Mouse (Mus musculus) hindbrain, embryonic 12.5 days (tissue): ENCODE measurements at regions not wholly inside any gene's neighbourhood (a gene's known extent, or its start where the extent isn't known, plus 50 kb on each side); places are given as distances from the start of the nearest gene placed in this dataset.

Experiments used
- ATAC-seq: fragments of 200-750 bp; cut with Nextera tagmentation; 2 replicates; pipeline ENCODE4 v1.8.0; 2017; ENCODE audit warnings: moderate TSS enrichment; ENCODE audit not compliant: low FRiP score
- H3K27ac ChIP-seq: fragments of 300-500 bp; sonication (generic); 2 replicates; pipeline ENCODE4 v1.5.1; 2016; ENCODE audit warnings: mild to moderate bottlenecking
- H3K27me3 ChIP-seq: fragments of 300-500 bp; sonication (generic); 2 replicates; pipeline ENCODE4 v1.6.1; 2016; ENCODE audit warnings: mild to moderate bottlenecking
- H3K36me3 ChIP-seq: fragments of 300-500 bp; sonication (generic); 2 replicates; pipeline ENCODE4 v1.6.1; 2016; ENCODE audit warnings: mild to moderate bottlenecking
- H3K4me1 ChIP-seq: fragments of 300-500 bp; sonication (generic); 2 replicates; pipeline ENCODE4 v1.6.1; 2016
- H3K4me2 ChIP-seq: fragments of 300-500 bp; sonication (generic); replicated peaks from 2 replicates; pipeline ENCODE4 v1.6.1; 2016; ENCODE audit warnings: mild to moderate bottlenecking
- H3K4me3 ChIP-seq: fragments of 300-500 bp; sonication (generic); 2 replicates; pipeline ENCODE4 v1.5.1; 2016; ENCODE audit warnings: mild to moderate bottlenecking
- H3K9ac ChIP-seq: fragments of 300-500 bp; sonication (generic); 2 replicates; pipeline ENCODE4 v1.6.1; 2016; ENCODE audit warnings: mild to moderate bottlenecking, moderate library complexity
- H3K9me3 ChIP-seq: fragments of 300-500 bp; sonication (generic); replicated peaks from 2 replicates; pipeline ENCODE4 v1.6.1; 2016; ENCODE audit warnings: mild to moderate bottlenecking
- WGBS: fragments of 180-500 bp; shearing (Covaris S2); methylation state at CpG from one replicate; pipeline ENCODE4 v1.1.7; 2016; 5-methylcytosine and 5-hydroxymethylcytosine counted together

DNA sequence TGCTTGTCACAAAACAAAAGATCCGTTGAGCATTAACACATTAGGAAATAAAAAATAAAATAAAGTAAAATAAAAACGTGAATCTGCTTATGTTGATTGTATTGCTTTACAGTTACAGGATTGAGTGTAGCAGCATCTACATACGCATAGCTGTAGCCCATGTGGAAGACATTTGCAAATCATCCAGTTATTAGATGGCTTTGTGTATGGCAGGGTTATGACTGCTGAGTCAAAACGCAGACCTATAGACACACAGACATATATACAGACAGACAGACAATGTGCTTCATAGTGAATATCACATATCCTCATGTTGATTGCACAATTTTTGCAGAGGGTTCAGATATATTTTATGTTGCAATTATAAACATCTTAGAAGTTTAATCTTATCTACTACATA lies 64.5 kb downstream of the Gm11146 start:
- H3K4me3 ChIP-seq: 0 out of 2 replicates have a peak overlapping the region, but pooled peaks have one; percentile 17
- peak; percentile 68; the same call in 1 of the 2 replicates for ATAC-seq

GRCm38 (mm10) chr16:77536746-77537145 lies 65.1 kb downstream of the Gm11146 start:
- peak; percentile 91 for ATAC-seq
- H3K27me3 ChIP-seq: no peaks in the 10 kb centered on the region
- peaks cover 13% of the 10 kb centered on the region for H3K4me1 ChIP-seq
- H3K9me3 ChIP-seq: no peaks in the 10 kb centered on the region
- peak overlapping the region; percentile 17; the same call in 1 of the 2 replicates for H3K4me3 ChIP-seq
- H3K9ac ChIP-seq: peak overlapping the region; percentile 41; the same call in 1 of the 2 replicates
- H3K36me3 ChIP-seq: no peaks in the 10 kb centered on the region
- H3K4me2 ChIP-seq: peak overlapping the region; percentile 47
- 35% methylated on average over 10 of the region's 10 CpGs for WGBS
- H3K27ac ChIP-seq: peak overlapping the region; percentile 95

More for the DNA sequence above, 64.5 kb downstream of the Gm11146 start:
- no peaks in the 10 kb centered on the region for H3K36me3 ChIP-seq
- WGBS: 67% methylated on average over 4 of the region's 4 CpGs
- H3K9me3 ChIP-seq: no peaks in the 10 kb centered on the region
- H3K9ac ChIP-seq: no peak overlapping the region
- H3K27ac ChIP-seq: peak overlapping the region; percentile 95
- peaks cover 13% of the 10 kb centered on the region for H3K4me1 ChIP-seq
- H3K27me3 ChIP-seq: no peaks in the 10 kb centered on the region
- H3K4me2 ChIP-seq: peak overlapping the region; percentile 47

DNA sequence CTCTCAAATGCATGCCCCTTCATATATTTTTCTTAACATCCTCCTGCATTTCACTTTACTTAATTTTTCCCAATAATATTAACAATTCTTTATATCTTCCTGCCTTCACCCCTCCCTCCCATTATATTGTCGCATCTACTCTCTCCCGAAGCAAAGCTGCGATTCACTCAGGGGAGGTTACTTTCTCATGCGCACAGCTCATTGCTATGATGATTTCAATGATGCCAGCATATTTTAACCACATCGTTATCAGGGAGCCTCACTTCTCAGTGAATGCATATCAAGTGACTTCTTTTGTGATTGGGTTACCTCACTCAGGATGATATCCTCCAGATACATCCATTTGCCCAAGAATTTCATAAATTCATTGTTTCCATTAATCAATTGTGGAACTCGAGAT lies 65.6 kb downstream of the Gm11146 start:
- Histone ChIP-seq H3K9ac (peak overlapping the region; percentile 41; the same call in 1 of the 2 replicates), H3K4me1 (peaks cover 13% of the 10 kb centered on the region), H3K4me2 (peak overlapping the region; percentile 47), H3K9me3 (no peaks in the 10 kb centered on the region), H3K36me3 (no peaks in the 10 kb centered on the region), H3K27me3 (no peaks in the 10 kb centered on the region), H3K4me3 (0 out of 2 replicates have a peak overlapping the region, but pooled peaks have one; percentile 17), H3K27ac (peak overlapping the region; percentile 95)
- ATAC-seq: peak; percentile 82
- 44% methylated on average over 6 of the region's 6 CpGs for WGBS

- ATAC-seq: no peak
- Histone ChIP-seq H3K9ac (no peak overlapping the region), H3K36me3 (0 out of 2 replicates have a peak, but pooled peaks cover 2% of the 10 kb centered on the region), H3K27me3 (no peaks in the 10 kb centered on the region), H3K4me2 (no peak overlapping the region), H3K9me3 (peaks cover 6% of the 10 kb centered on the region; the same call in 1 of the 2 replicates), H3K4me1 (peaks cover 13% of the 10 kb centered on the region), H3K4me3 (no peak overlapping the region), H3K27ac (peak overlapping the region; percentile 95)
- 80% methylated on average over 2 of the region's 3 CpGs for WGBS
These were observed 66.9 kb downstream of the Gm11146 start for GRCm38 (mm10) chr16:77535021-77535420.

DNA sequence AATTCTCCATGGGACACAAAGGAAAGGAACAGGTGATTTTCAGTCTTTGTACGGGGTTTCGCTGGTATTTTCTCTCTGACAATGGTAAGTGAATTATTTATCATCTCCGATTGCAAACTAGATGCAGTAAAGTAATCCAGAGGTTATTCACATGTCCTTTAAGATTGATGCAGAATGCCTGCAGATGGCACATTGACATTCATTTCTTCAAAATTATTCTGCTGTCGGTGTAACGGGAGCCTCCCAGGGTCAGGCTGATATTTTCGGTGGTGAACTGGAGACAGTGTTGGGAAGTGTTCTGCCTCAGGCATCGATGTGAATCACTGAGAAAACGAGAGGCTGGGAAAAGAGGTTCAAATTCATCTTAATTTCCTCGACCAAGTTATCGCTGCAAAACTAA lies 70.3 kb downstream of the Gm11146 start:
- Histone ChIP-seq H3K9ac (no peak overlapping the region), H3K36me3 (0 out of 2 replicates have a peak, but pooled peaks cover 4% of the 10 kb centered on the region), H3K27me3 (no peaks in the 10 kb centered on the region), H3K9me3 (peaks cover 6% of the 10 kb centered on the region; the same call in 1 of the 2 replicates), H3K4me2 (peak overlapping the region; percentile 4; the same call in 1 of the 2 replicates), H3K4me3 (no peak overlapping the region), H3K27ac (peak overlapping the region; percentile 68), H3K4me1 (peaks cover 5% of the 10 kb centered on the region)
- 0 out of 2 replicates have a peak, but pooled peaks have one; percentile 42 for ATAC-seq
- 59% methylated on average over 10 of the region's 10 CpGs for WGBS

DNA sequence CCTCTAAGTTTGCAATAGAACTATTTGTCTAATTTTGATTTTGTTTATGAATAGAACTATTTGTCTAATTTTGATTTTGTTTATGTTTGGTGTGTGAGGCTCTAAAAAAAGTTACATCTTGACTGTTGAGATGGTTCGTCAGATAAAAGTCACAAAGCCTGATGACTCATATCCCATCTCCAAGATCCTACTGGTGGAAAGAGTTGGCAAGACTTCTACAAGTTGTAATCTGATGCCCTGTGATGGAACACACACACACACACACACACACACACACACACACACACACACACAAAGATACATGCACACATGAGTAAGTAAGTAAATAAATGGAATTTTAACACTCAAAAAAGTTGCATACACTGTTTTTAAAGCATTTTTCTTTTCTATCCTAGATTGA lies 73.9 kb downstream of the Gm11146 start:
- H3K4me1 ChIP-seq: no peaks in the 10 kb centered on the region
- peaks cover 6% of the 10 kb centered on the region; the same call in 1 of the 2 replicates for H3K9me3 ChIP-seq
- H3K36me3 ChIP-seq: 0 out of 2 replicates have a peak, but pooled peaks cover 4% of the 10 kb centered on the region
- no peak for ATAC-seq
- H3K27me3 ChIP-seq: no peaks in the 10 kb centered on the region
- 88% methylated on average over 1 of the region's 1 CpGs for WGBS
- no peak overlapping the region for H3K9ac ChIP-seq
- H3K4me2 ChIP-seq: no peak overlapping the region
- H3K4me3 ChIP-seq: no peak overlapping the region
- no peak overlapping the region for H3K27ac ChIP-seq

GRCm38 (mm10) chr16:77514606-77515005 lies 87.3 kb downstream of the Gm11146 start:
- H3K4me3 ChIP-seq: no peak overlapping the region
- H3K27ac ChIP-seq: no peak overlapping the region
- H3K36me3 ChIP-seq: no peaks in the 10 kb centered on the region
- no peak overlapping the region for H3K4me2 ChIP-seq
- peak; percentile 32; the same call in 1 of the 2 replicates for ATAC-seq
- H3K27me3 ChIP-seq: no peaks in the 10 kb centered on the region
- WGBS: 53% methylated on average over 3 of the region's 3 CpGs
- H3K9me3 ChIP-seq: no peaks in the 10 kb centered on the region
- H3K4me1 ChIP-seq: peaks cover 3% of the 10 kb centered on the region; the same call in 1 of the 2 replicates
- no peak overlapping the region for H3K9ac ChIP-seq

DNA sequence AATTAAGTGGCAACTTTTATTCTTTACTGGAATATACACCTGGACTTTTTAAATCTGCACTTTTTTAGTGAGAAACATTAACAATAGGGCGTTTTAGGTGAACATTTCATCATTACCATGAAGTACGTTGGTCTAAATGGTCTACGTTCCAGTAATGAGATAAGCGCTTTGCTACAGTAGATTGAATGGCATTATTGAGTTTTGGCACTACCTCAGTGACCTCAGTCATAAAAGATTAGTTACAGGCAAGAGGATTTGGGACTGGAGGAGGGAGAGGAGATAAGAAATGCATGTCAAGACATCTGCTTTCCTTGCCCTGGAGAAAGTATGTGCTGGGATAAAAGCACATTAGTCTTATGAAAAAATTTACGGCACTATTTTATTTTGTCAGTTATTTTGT lies 98.3 kb downstream of the Gm11146 start:
- Histone ChIP-seq H3K4me3 (no peak overlapping the region), H3K4me2 (peak overlapping the region; percentile 25; the same call in 1 of the 2 replicates), H3K9ac (no peak overlapping the region), H3K4me1 (peaks cover 15% of the 10 kb centered on the region; the same call in 1 of the 2 replicates), H3K27ac (no peak overlapping the region), H3K9me3 (no peaks in the 10 kb centered on the region), H3K36me3 (no peaks in the 10 kb centered on the region), H3K27me3 (no peaks in the 10 kb centered on the region)
- no peak for ATAC-seq
- WGBS: 65% methylated on average over 5 of the region's 5 CpGs

DNA sequence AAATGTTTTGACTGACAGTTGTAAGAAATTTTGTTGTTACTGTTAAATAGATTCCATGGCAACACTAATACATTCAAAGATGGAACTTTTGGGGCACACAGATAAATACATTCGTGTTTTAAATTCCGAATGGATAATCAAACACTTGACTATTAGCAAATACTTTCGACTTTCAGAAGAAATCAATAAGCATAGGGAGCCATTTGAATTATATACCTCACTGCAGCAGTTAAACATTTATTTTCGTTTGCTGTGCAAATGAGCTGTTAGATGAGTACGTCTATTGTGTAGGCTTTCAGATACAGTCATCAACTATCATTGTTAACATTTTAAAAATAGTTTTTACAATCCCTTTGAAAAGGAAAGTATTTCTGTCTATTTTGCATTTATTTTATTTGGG lies 99.0 kb downstream of the Gm11146 start:
- no peak for ATAC-seq
- H3K9me3 ChIP-seq: no peaks in the 10 kb centered on the region
- H3K4me3 ChIP-seq: no peak overlapping the region
- H3K4me2 ChIP-seq: peak overlapping the region; percentile 32
- no peak overlapping the region for H3K27ac ChIP-seq
- H3K4me1 ChIP-seq: peaks cover 15% of the 10 kb centered on the region; the same call in 1 of the 2 replicates
- no peaks in the 10 kb centered on the region for H3K36me3 ChIP-seq
- H3K9ac ChIP-seq: no peak overlapping the region
- H3K27me3 ChIP-seq: no peaks in the 10 kb centered on the region
- 78% methylated on average over 5 of the region's 5 CpGs for WGBS

- no peak overlapping the region for H3K27ac ChIP-seq
- peak overlapping the region; percentile 19 for H3K4me3 ChIP-seq
- H3K9ac ChIP-seq: no peak overlapping the region
- H3K27me3 ChIP-seq: no peaks in the 10 kb centered on the region
- peaks cover 15% of the 10 kb centered on the region; the same call in 1 of the 2 replicates for H3K4me1 ChIP-seq
- ATAC-seq: no peak
- H3K36me3 ChIP-seq: no peaks in the 10 kb centered on the region
- no peaks in the 10 kb centered on the region for H3K9me3 ChIP-seq
- H3K4me2 ChIP-seq: peak overlapping the region; percentile 46
- WGBS: 79% methylated on average over 3 of the region's 3 CpGs
These were observed 99.9 kb downstream of the Gm11146 start for GRCm38 (mm10) chr16:77502026-77502425.

DNA sequence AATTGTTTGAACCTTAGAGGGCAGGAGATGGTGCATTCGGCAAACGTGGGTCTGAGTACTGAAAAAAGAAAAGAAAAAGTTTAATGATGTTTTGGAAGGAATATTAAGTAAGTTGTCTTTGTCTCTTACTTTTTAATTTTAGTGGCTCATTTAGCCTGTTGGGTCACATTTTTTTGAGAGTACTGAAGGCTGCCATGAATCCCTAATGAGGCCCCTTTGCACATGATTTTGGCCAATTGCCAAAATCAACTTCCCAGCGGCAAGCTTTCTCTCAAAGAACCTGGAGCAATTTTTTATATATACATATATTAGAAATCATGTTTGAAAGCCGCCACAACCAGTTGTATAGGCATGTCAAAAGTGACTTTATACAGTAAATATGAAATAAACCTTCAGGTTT lies 100.9 kb downstream of the Gm11146 start:
- no peak for ATAC-seq
- WGBS: 20% methylated on average over 4 of the region's 4 CpGs
- Histone ChIP-seq H3K9ac (peak overlapping the region; percentile 49; the same call in 1 of the 2 replicates), H3K27me3 (no peaks in the 10 kb centered on the region), H3K27ac (peak overlapping the region; percentile 84), H3K36me3 (no peaks in the 10 kb centered on the region), H3K4me3 (peak overlapping the region; percentile 25), H3K4me1 (peaks cover 15% of the 10 kb centered on the region; the same call in 1 of the 2 replicates), H3K9me3 (no peaks in the 10 kb centered on the region), H3K4me2 (peak overlapping the region; percentile 46)

DNA sequence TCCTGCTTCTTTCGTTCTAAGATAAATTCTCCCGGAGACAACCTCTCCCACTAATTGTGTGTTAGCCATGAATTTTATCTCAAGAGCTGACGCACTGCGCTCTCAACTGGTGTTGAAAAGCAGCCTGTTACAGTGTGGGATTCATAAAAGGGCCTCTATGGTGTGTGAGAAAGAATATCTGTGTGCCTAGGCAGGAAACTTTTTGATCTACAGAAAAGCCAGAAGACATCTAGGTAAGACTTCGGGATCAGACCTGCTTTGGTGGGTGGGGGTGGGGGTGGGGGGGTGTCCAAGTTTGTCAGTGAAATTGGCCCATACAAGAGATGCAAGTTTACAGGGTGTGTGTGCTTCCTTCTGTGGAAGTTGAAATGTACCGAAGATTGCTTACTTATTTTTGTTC lies 101.5 kb downstream of the Gm11146 start:
- Histone ChIP-seq H3K4me1 (peaks cover 15% of the 10 kb centered on the region; the same call in 1 of the 2 replicates), H3K27me3 (no peaks in the 10 kb centered on the region), H3K36me3 (no peaks in the 10 kb centered on the region), H3K9me3 (no peaks in the 10 kb centered on the region), H3K27ac (peak overlapping the region; percentile 84), H3K9ac (peak overlapping the region; percentile 49; the same call in 1 of the 2 replicates), H3K4me3 (peak overlapping the region; percentile 25), H3K4me2 (peak overlapping the region; percentile 46)
- WGBS: 47% methylated on average over 6 of the region's 6 CpGs
- peak; percentile 64 for ATAC-seq
